Mouse (Mus musculus) adrenal gland, postnatal 4 days (tissue): ENCODE results near the gene Hao2. TPM values are rescaled to one million over a fixed set of nuclear protein-coding genes. Genes with fewer than 3 reads are reported as not detected.
A peak's percentile ranks its signal among the peaks of the same experiment; 100 is the strongest.

Experiments used
- DNase-seq, 2 experiments: peaks; one replicate each; pipeline ENCODE4 v3.0.0; 2021 to 2022; ENCODE audit warnings: low spot score in 2 of 2, mixed read lengths in 2 of 2
- long read RNA-seq, 2 experiments: library from polyadenylated mRNA; stranded (forward); transcript quantifications; one replicate each; pipeline ENCODE4 v2.0.0; 2021
- total RNA-seq, 2 experiments: library from RNA; stranded (reverse); gene quantifications; 2 replicates each; pipeline ENCODE4 v1.2.3; 2021

The Hao2 gene
- 100 to 1,000 TPM in 1 of 2 experiments, 10 to 100 TPM in 1; 93.8 to 102 TPM for total RNA-seq
- long read RNA-seq, experiment 1, transcript Hao2-201 (9 exons, 2,049 nt), result major isoform, 66 of 152 reads
- long read RNA-seq, experiment 1, partial matches to known transcripts, result 65 of 152 reads
- long read RNA-seq, experiment 1, other reads (novel, unspliced or antisense), result 21 of 152 reads
- long read RNA-seq, experiment 2, transcript Hao2-201 (9 exons, 2,049 nt), result major isoform, 127 of 256 reads
- long read RNA-seq, experiment 2, partial matches to known transcripts, result 92 of 256 reads
- long read RNA-seq, experiment 2, other reads (novel, unspliced or antisense), result 37 of 256 reads

GRCm38 (mm10) chr3:98893057-98893772 lies at the start of gene Hao2:
TSS of gene Hao2 (minus strand) at chr3:98893239.
- no peak for DNase-seq

- DNase-seq, result no peak
Measured at GRCm38 (mm10) chr3:98941601-98942000, 48.6 kb upstream of the Hao2 start.

- DNase-seq, result no peak
Measured at GRCm38 (mm10) chr3:98941066-98941551, 48.1 kb upstream of the Hao2 start.

GRCm38 (mm10) chr3:98940225-98940624 lies 47.2 kb upstream of the Hao2 start:
- DNase-seq, result no peak

- DNase-seq, result no peak
Measured at GRCm38 (mm10) chr3:98936446-98936845, 43.4 kb upstream of the Hao2 start.

- no peak for DNase-seq
Measured at GRCm38 (mm10) chr3:98934601-98935000, 41.6 kb upstream of the Hao2 start.

GRCm38 (mm10) chr3:98934041-98934440 lies 41.0 kb upstream of the Hao2 start:
- DNase-seq, result no peak

- DNase-seq, result no peak
Measured at GRCm38 (mm10) chr3:98932421-98932820, 39.4 kb upstream of the Hao2 start.

GRCm38 (mm10) chr3:98931836-98932235 lies 38.8 kb upstream of the Hao2 start:
- no peak for DNase-seq

- no peak for DNase-seq
Measured at GRCm38 (mm10) chr3:98920417-98920816, 27.4 kb upstream of the Hao2 start.

GRCm38 (mm10) chr3:98917260-98917659 lies 24.2 kb upstream of the Hao2 start:
- DNase-seq, result no peak

- DNase-seq, result no peak
Measured at GRCm38 (mm10) chr3:98916856-98917255, 23.8 kb upstream of the Hao2 start.

- DNase-seq, result peak; percentile 25 to 52
Measured at GRCm38 (mm10) chr3:98915659-98916058, 22.6 kb upstream of the Hao2 start.

GRCm38 (mm10) chr3:98913591-98913990 lies 20.6 kb upstream of the Hao2 start:
- DNase-seq, result no peak

GRCm38 (mm10) chr3:98897606-98898005 lies 4.6 kb upstream of the Hao2 start:
- DNase-seq, result no peak

GRCm38 (mm10) chr3:98895071-98895601 lies 2.1 kb upstream of the Hao2 start:
- no peak for DNase-seq

GRCm38 (mm10) chr3:98890430-98890829 lies 2.6 kb downstream of the Hao2 start:
- DNase-seq, result no peak

- DNase-seq, result no peak
Measured at GRCm38 (mm10) chr3:98888206-98888605, 4.8 kb downstream of the Hao2 start.

- DNase-seq, result no peak
Measured at GRCm38 (mm10) chr3:98880831-98881230, 12.2 kb downstream of the Hao2 start.

- no peak for DNase-seq
Measured at GRCm38 (mm10) chr3:98880216-98880615, 12.8 kb downstream of the Hao2 start.

GRCm38 (mm10) chr3:98868219-98868618 lies 24.8 kb downstream of the Hao2 start:
- no peak for DNase-seq

GRCm38 (mm10) chr3:98862800-98863199 lies 30.2 kb downstream of the Hao2 start:
- no peak for DNase-seq
